Mouse (Mus musculus): Measurements from ENCODE around the gene Mgarp.

DNA sequence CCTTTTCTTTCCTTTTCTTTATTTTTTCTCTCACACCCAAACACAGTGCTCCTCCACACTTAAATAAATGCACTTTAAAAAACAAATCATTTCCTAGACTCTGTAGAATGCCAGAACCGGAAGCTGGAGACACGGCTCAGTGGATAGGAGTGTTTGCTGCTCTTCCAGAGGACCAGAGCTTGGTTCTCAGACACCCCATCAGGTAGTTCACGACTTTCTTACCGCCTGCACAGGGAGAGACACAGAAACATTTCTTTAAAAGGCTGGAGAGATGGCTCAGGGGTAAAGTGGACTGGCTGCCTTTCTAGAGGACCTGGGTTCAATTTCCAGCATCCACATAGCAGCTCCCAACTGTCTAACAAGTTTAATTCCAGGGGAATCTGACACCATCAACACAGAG lies 3.0 kb upstream of the Mgarp start:
- TF ChIP-seq CTCF (IDR thresholded peaks at IDR 0.05; ENCODE audit: low read depth, low read length) (no peak), POLR2A (IDR thresholded peaks at IDR 0.05; ENCODE audit: borderline replicate concordance, low read depth, low read length) (no peak)

All from bone marrow macrophage, adult 2 months (primary cell).